Mouse (Mus musculus) G1E (cell line): ENCODE measurements around the gene Alg2.

Experiments
- CTCF ChIP-seq: IDR thresholded peaks from 2 replicates; pipeline ENCODE4 v1.5.1; 2012; ENCODE audit warnings: low read depth, low read length, inconsistent platforms, mixed read lengths
- TAL1 ChIP-seq: conservative IDR thresholded peaks from 2 replicates; pipeline ENCODE4 v1.6.1; 2012; ENCODE audit warnings: low read depth, low read length, inconsistent platforms, mixed read lengths

DNA sequence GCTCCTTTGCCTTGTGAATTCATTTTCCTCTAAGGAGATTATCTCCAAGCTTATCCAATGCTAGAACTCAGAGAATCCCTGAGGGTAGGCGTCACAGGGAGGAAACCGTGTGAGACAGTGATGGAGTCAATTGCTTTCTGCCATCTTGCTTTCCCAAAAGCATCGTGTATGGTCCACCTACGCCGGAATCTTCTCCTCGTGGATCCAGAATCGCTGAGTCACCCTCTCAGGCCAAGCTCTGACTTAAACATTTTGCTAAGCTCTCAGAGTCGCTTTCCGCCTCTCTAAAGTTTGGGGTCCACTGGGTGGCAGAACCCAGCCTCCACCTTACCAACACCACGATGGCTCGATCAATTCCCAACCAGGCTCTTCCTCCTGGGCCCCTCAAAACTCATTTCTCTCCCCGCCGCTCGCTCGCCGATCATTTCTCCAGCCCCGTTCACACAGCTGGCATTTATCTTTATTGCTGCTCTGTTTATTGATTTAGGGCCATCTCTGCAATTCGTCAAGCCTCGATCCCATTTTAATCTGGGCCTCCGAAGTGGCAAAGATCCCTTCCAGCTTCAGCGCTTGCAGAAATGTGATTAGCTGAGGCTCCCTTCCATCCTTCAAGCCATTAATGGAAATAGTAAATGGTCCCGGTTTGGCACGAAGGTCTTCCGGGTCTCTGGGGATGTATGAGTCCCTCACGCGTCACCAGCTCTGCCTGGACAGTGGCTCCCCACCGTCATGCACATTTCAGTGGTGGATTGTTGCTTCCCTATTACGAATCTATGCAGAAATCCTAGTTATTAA, 38.4 kb downstream of the Alg2 start:
- TF ChIP-seq TAL1 (no peak), CTCF (no peak)
